Mouse (Mus musculus): ENCODE data around the gene Prss46. TPM values are rescaled to one million over a fixed set of nuclear protein-coding genes. Genes with fewer than 3 reads are reported as not detected.

Gene Prss46
- polyA plus RNA-seq, 1 experiment from 2014 or later, result not detected

- WGBS (ENCODE audit: insufficient replicate concordance), result 68% methylated on average over 7 of the region's 7 CpGs
- no peak overlapping the region for H3K4me2 ChIP-seq
- H3K4me1 ChIP-seq (ENCODE audit: control insufficient read depth, insufficient read depth, low read length), result no peaks in the 10 kb centered on the region
- ATAC-seq (replicated peaks; ENCODE audit: insufficient number of reproducible peaks, low FRiP score, low TSS enrichment), result no peak
- no peaks in the 10 kb centered on the region for H3K9me3 ChIP-seq (replicated peaks; ENCODE audit: control insufficient read depth, low read length)
- H3K36me3 ChIP-seq (ENCODE audit: control insufficient read depth, insufficient read depth, low read length), result no peaks in the 10 kb centered on the region
- H3K27me3 ChIP-seq (ENCODE audit: control insufficient read depth, insufficient read depth, low read length), result no peaks in the 10 kb centered on the region
- H3K4me3 ChIP-seq (ENCODE audit: low read depth, low read length), result no peak overlapping the region
- no peak overlapping the region for H3K9ac ChIP-seq (ENCODE audit: low read depth, low read length)
- H3K27ac ChIP-seq (ENCODE audit: low read depth, low read length), result no peak overlapping the region
These were observed 4.9 kb downstream of the Prss46 start for GRCm38 (mm10) chr9:110849162-110849561.

DNA sequence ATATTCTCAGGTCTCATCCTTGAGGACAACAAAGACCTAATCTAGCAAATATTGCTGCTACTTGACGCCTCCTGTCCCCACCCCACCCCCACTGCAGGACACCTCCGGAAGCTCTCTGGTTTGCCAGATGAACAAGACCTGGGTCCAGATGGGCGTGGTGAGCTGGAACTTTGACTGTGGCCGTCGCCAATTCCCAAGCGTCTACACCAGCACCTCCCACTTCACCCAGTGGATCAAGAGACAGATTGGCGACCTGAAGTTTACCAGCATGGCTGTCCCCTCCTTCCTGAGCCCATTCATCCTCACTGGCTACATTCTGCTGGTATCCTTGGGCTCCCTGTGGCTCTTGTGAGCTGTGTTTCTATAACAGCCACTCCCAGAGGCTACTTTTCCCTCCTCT, 11.6 kb downstream of the Prss46 start:
- Histone ChIP-seq H3K9ac (ENCODE audit: low read depth, low read length) (no peak overlapping the region), H3K9me3 (replicated peaks; ENCODE audit: control insufficient read depth, low read length) (no peaks in the 10 kb centered on the region), H3K36me3 (ENCODE audit: control insufficient read depth, insufficient read depth, low read length) (no peaks in the 10 kb centered on the region), H3K4me2 (no peak overlapping the region), H3K4me1 (ENCODE audit: control insufficient read depth, insufficient read depth, low read length) (peaks cover 5% of the 10 kb centered on the region), H3K4me3 (ENCODE audit: low read depth, low read length) (no peak overlapping the region), H3K27ac (ENCODE audit: low read depth, low read length) (no peak overlapping the region), H3K27me3 (ENCODE audit: control insufficient read depth, insufficient read depth, low read length) (peaks cover 17% of the 10 kb centered on the region)
- WGBS (ENCODE audit: insufficient replicate concordance), result 58% methylated on average over 7 of the region's 7 CpGs
- ATAC-seq (replicated peaks; ENCODE audit: insufficient number of reproducible peaks, low FRiP score, low TSS enrichment), result no peak

- H3K4me2 ChIP-seq, result no peak overlapping the region
- no peak for ATAC-seq (replicated peaks; ENCODE audit: insufficient number of reproducible peaks, low FRiP score, low TSS enrichment)
- 26% methylated on average over 4 of the region's 4 CpGs for WGBS (ENCODE audit: insufficient replicate concordance)
These were observed 12.6 kb downstream of the Prss46 start for GRCm38 (mm10) chr9:110856920-110857319.

DNA sequence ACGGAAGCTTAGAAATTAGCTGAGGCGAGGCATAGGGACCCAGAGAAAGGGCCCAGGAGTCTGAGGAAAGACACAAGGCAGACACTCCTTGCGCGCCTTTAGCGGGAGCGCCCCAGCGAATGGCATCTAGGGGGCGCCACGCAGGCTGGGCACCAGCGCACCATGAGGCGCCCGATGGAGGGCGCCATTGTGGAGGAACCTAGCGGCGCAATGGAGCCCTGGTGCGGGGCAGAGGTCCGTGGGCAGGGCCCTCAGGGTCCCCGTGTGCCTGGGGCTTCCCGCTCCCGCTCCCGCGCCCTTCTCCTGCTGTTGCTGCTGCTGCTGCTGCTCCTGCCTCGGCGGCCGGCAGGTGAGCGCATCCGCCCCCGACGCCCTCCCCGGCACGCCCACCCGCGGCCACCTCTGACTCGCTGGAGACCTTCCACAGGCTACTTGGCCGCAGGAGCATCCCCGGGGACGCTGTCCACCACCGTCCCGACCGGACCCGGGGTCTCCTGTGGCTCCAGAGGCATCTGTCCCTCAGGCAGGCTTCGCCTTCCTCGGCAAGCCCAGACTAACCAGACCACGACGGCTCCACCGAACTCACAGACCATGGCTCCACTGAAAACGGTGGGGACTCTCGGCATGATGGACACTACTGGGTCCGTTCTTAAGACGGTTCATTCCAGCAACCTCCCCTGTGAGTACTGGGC, 13.6 kb downstream of the Prss46 start, which contains the start of gene Prss50:
Gene Prss50 (plus strand): TSS at position 187 of the 692 bp plus-strand sequence.
- Histone ChIP-seq H3K9ac (ENCODE audit: low read depth, low read length) (no peak within 1 kb of the TSS), H3K27me3 (ENCODE audit: control insufficient read depth, insufficient read depth, low read length) (peaks cover 17% of the 10 kb centered on the region), H3K4me1 (ENCODE audit: control insufficient read depth, insufficient read depth, low read length) (peaks cover 5% of the 10 kb centered on the region), H3K9me3 (replicated peaks; ENCODE audit: control insufficient read depth, low read length) (no peaks in the 10 kb centered on the region), H3K4me3 (ENCODE audit: low read depth, low read length) (peak within 1 kb of the TSS; percentile 36), H3K4me2 (peak within 1 kb of the TSS; percentile 59), H3K36me3 (ENCODE audit: control insufficient read depth, insufficient read depth, low read length) (no peaks in the 10 kb centered on the region), H3K27ac (ENCODE audit: low read depth, low read length) (no peak within 1 kb of the TSS)
- ATAC-seq (replicated peaks; ENCODE audit: insufficient number of reproducible peaks, low FRiP score, low TSS enrichment), result no peak
- WGBS (ENCODE audit: insufficient replicate concordance), result 9% methylated on average over 41 of the region's 50 CpGs

More at GRCm38 (mm10) chr9:110856920-110857319, 12.6 kb downstream of the Prss46 start:
- Histone ChIP-seq H3K4me3 (ENCODE audit: low read depth, low read length) (no peak overlapping the region), H3K4me1 (ENCODE audit: control insufficient read depth, insufficient read depth, low read length) (peaks cover 5% of the 10 kb centered on the region), H3K9ac (ENCODE audit: low read depth, low read length) (no peak overlapping the region), H3K36me3 (ENCODE audit: control insufficient read depth, insufficient read depth, low read length) (no peaks in the 10 kb centered on the region), H3K27ac (ENCODE audit: low read depth, low read length) (no peak overlapping the region), H3K27me3 (ENCODE audit: control insufficient read depth, insufficient read depth, low read length) (peaks cover 17% of the 10 kb centered on the region), H3K9me3 (replicated peaks; ENCODE audit: control insufficient read depth, low read length) (no peaks in the 10 kb centered on the region)

DNA sequence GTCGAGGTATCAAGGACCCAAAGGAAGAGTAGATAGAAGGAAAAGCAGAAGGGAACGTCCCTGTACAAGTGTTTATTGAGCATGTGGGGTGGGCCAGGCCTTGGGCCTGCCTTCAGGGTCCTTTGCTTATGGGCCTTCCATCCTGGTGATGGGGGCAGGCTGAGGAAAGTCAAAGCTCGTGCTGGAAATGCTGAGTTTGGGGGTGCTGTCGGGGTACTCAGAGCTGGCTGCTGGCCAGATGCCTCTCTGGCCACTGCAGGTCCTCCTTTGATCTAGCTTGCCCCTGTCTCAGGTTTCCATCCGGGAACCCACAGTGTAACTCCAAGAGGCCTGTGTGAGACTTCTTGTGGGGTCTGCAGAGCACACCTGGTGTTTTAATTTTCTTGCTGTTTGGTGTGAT, 14.2 kb downstream of the Prss46 start:
- Histone ChIP-seq H3K4me2 (0 out of 2 replicates have a peak overlapping the region, but pooled peaks have one; percentile 59), H3K4me1 (ENCODE audit: control insufficient read depth, insufficient read depth, low read length) (peaks cover 5% of the 10 kb centered on the region), H3K27me3 (ENCODE audit: control insufficient read depth, insufficient read depth, low read length) (peaks cover 17% of the 10 kb centered on the region), H3K9ac (ENCODE audit: low read depth, low read length) (no peak overlapping the region), H3K9me3 (replicated peaks; ENCODE audit: control insufficient read depth, low read length) (no peaks in the 10 kb centered on the region), H3K4me3 (ENCODE audit: low read depth, low read length) (no peak overlapping the region), H3K27ac (ENCODE audit: low read depth, low read length) (no peak overlapping the region), H3K36me3 (ENCODE audit: control insufficient read depth, insufficient read depth, low read length) (no peaks in the 10 kb centered on the region)
- WGBS (ENCODE audit: insufficient replicate concordance), result 44% methylated on average over 5 of the region's 5 CpGs
- no peak for ATAC-seq (replicated peaks; ENCODE audit: insufficient number of reproducible peaks, low FRiP score, low TSS enrichment)

DNA sequence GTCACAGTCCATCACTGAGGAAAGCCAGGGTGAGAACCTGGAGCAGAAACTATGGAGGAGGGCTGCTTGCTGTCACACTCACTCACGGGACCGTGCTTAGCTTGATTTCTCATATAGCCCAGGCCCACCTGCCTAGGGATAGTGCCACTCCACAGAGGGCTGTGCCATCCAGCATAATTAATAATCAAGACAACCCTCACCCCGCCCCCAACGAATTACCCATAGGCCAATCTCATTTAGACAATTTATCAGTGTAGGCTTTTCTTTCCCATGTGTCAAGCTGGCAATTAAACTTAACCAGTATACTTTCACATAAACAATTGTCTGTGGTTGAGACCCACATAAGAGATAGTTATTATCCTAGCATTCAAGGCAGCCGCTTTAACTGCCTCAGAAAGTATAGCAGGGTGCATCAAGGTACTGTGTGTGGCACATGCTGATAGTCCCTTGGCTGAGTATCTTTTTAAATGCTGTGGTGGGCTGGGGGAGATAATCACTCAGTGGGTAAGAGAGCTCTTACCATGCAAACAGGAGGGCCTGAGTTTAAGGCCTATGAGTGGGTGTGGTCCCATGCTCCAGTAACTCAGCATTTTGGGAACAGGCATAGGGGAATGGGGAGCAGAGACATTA, 14.8 kb downstream of the Prss46 start:
- Histone ChIP-seq H3K4me2 (no peak overlapping the region), H3K27me3 (ENCODE audit: control insufficient read depth, insufficient read depth, low read length) (peaks cover 17% of the 10 kb centered on the region), H3K9me3 (replicated peaks; ENCODE audit: control insufficient read depth, low read length) (no peaks in the 10 kb centered on the region), H3K4me3 (ENCODE audit: low read depth, low read length) (no peak overlapping the region), H3K27ac (ENCODE audit: low read depth, low read length) (no peak overlapping the region), H3K4me1 (ENCODE audit: control insufficient read depth, insufficient read depth, low read length) (peaks cover 5% of the 10 kb centered on the region), H3K36me3 (ENCODE audit: control insufficient read depth, insufficient read depth, low read length) (no peaks in the 10 kb centered on the region), H3K9ac (ENCODE audit: low read depth, low read length) (no peak overlapping the region)
- 79% methylated on average over 5 of the region's 5 CpGs for WGBS (ENCODE audit: insufficient replicate concordance)
- ATAC-seq (replicated peaks; ENCODE audit: insufficient number of reproducible peaks, low FRiP score, low TSS enrichment), result no peak

GRCm38 (mm10) chr9:110871030-110871429, 26.7 kb downstream of the Prss46 start:
- WGBS (ENCODE audit: insufficient replicate concordance), result 19% methylated on average over 7 of the region's 7 CpGs
- H3K27ac ChIP-seq (ENCODE audit: low read depth, low read length), result no peak overlapping the region

DNA sequence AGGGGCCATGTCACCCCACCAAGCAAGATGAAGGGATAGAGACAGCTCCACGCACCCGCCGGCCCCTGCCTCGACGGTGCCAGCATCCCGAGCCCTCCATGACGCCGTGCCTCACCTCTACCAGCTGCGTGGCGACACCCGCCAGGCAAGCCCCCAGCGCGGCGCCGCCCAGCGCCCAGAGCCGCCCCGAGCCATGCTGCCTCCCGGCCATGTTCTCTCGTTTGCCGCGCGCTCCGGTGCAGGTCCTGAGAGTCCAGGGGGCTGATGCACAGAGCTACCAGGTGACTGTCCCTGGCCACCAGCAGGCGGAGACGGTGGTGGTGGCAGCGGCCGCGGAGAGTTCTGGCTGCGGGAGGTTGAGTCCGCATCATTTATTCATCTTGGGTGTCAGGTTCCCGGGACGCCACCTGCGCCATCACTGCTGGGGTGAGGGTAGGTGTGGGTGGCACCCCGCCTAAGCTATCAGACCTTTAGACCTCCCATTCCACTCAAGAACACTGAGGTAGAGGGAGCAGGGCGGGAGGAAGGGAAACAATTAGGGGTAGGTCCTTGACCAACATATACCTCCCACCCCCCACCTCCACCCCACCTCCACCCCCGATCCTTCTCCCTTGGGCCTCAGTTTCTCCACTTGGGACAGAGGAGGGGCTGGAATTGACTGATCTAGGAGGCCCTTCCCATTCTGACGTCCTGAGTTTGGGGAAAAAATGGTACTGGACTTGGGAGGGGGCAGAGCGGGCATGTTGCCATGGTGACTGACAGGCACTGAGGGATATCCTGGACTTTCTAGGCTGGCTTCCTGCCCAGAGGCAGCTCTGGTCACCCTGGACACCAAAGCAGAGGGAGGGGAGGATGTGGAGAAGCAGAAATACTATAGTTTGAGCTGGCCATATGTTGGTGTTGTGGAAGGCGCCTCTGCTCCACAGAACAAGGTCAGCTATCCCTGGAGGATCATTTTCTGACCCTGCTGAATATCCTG, 29.7 kb downstream of the Prss46 start:
- no peak for ATAC-seq (replicated peaks; ENCODE audit: insufficient number of reproducible peaks, low FRiP score, low TSS enrichment)

More at GRCm38 (mm10) chr9:110871030-110871429, 26.7 kb downstream of the Prss46 start:
- H3K9ac ChIP-seq (ENCODE audit: low read depth, low read length), result no peak overlapping the region
- no peak overlapping the region for H3K4me2 ChIP-seq
- H3K27me3 ChIP-seq (ENCODE audit: control insufficient read depth, insufficient read depth, low read length), result peaks cover 30% of the 10 kb centered on the region
- no peaks in the 10 kb centered on the region for H3K9me3 ChIP-seq (replicated peaks; ENCODE audit: control insufficient read depth, low read length)
- ATAC-seq (replicated peaks; ENCODE audit: insufficient number of reproducible peaks, low FRiP score, low TSS enrichment), result no peak
- H3K4me1 ChIP-seq (ENCODE audit: control insufficient read depth, insufficient read depth, low read length), result no peaks in the 10 kb centered on the region
- no peak overlapping the region for H3K4me3 ChIP-seq (ENCODE audit: low read depth, low read length)
- H3K36me3 ChIP-seq (ENCODE audit: control insufficient read depth, insufficient read depth, low read length), result no peaks in the 10 kb centered on the region

More for the DNA sequence above, 29.7 kb downstream of the Prss46 start:
- Histone ChIP-seq H3K36me3 (ENCODE audit: control insufficient read depth, insufficient read depth, low read length) (no peaks in the 10 kb centered on the region), H3K9me3 (replicated peaks; ENCODE audit: control insufficient read depth, low read length) (no peaks in the 10 kb centered on the region), H3K9ac (ENCODE audit: low read depth, low read length) (0 out of 2 replicates have a peak overlapping the region, but pooled peaks have one; percentile 39), H3K27ac (ENCODE audit: low read depth, low read length) (no peak overlapping the region), H3K4me2 (peak overlapping the region; percentile 66), H3K27me3 (ENCODE audit: control insufficient read depth, insufficient read depth, low read length) (peaks cover 33% of the 10 kb centered on the region), H3K4me1 (ENCODE audit: control insufficient read depth, insufficient read depth, low read length) (no peaks in the 10 kb centered on the region), H3K4me3 (ENCODE audit: low read depth, low read length) (peak overlapping the region; percentile 33)
- 13% methylated on average over 40 of the region's 40 CpGs for WGBS (ENCODE audit: insufficient replicate concordance)
